Mouse (Mus musculus) E14TG2a.4 (cell line): Measurements from ENCODE around the gene Camk1d.

Source experiments
- CTCF ChIP-seq: conservative IDR thresholded peaks from 2 replicates; pipeline ENCODE4 v1.5.1; 2014; ENCODE audit warnings: low read length
- POU5F1 ChIP-seq: IDR thresholded peaks from 2 replicates; pipeline ENCODE4 v1.6.1; 2014; ENCODE audit warnings: low read length, borderline replicate concordance

DNA sequence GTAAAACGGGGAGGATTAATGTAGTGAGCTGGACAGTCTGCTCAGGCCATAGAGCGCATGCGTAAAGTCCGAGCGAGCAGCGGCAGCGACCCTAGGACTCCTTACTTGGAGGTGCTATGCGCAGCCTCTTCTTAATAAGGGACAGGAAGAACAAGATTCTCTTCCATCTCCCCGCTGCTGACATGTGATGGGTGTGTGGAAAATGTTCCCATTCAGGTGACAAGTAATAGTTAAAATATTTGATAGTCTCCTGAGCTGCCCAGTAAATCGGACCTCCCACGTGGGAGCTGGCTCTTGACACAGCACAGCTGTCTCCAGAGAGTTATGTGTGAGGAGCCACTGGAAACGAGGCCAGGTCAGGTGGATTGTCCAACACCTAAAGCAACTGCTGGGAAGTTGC, 32.2 kb upstream of the Camk1d start:
- TF ChIP-seq CTCF: no peak
- no peak for TF ChIP-seq POU5F1
